Mouse (Mus musculus) adrenal gland, postnatal 10 days (tissue): ENCODE data around the gene Sco2. TPM values are rescaled to one million over a fixed set of nuclear protein-coding genes. Genes with fewer than 3 reads are reported as not detected.

Experiments used
- DNase-seq: peaks from one replicate; pipeline ENCODE4 v3.0.0; 2021; ENCODE audit warnings: mixed read lengths
- total RNA-seq, 2 experiments: library from RNA; stranded (reverse); gene quantifications; 2 replicates each; pipeline ENCODE4 v1.2.3; 2021

Gene Sco2
- total RNA-seq, 2 experiments from 2014 or later: 34.7 to 43.7 TPM

DNA sequence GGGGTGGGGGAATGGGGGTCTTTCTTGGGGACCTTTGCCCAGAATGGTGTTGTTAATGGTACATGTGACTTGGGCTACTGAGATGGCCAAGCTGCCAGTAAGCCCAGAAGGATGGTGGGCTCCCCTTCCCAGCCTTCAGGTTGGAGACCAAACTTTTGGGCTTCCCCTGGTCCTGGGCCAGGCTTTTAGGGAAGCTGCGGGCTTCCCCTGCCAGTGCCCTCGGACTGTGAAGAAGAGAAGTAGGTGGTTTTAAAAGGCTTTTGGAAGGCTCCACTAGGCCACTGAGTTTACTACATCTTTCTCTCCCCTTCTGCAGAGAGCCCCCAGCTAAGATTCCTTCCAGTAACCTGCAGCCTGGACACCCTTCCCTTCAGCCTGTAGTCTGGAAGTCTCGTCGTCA, 50.0 kb downstream of the Sco2 start:
- no peak for DNase-seq

DNA sequence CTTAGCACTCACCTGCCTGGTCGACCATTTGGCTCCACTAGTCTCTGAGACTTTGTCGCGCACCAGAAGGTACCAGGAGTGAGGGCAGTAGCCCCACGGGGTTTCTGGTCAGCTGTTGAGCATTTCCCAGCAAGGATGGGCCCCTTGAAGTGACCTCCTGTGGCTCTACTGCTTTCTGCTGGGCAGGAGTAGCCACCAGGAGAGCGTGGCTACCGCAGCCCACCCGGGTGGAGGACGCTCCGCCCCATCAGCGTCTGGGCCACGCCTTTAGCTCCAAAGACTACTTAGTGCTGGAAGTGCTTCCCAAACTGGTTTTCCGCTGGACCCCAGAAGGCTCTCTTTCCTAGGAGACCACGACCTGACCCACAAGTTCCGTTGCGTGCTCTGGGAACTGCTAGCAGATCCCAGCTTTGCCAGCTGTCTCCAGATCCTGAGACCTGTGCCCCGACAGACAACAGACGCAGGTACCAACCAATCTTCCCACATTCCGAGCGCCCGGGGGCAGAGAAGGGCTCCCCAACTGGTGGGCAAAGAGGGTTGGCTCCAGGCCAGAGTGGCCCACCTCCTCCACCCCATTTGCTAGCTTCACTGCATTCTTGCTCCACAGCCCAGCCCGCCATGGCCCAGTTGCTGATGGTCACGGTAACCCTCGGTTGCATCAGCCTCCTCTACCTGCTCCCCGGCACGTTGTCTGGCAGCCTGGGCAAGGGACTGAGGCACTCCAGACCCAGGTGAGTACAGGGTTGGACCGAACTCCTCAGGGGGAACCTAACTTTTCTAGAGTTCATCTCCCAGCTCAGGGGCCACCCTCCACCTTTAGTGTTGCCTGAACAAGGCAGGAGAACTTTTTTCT, 50.8 kb downstream of the Sco2 start, which contains the start of gene Adm2:
Gene Adm2 (plus strand): TSS at position 51 of the 853 bp plus-strand sequence.
- no peak for DNase-seq

Other genes with a start within 250 kb of the Sco2 start
- gene Hdac10, start 245.1 kb downstream of the Sco2 start, total RNA-seq: 10 to 100 TPM; 10.5 to 17.8 TPM
- 10 to 100 TPM; 10.1 to 19.3 TPM for gene Mapk12, start 233.1 kb downstream of the Sco2 start, total RNA-seq
- 1 to 10 TPM; 5.1 to 7.3 TPM for gene Mapk11, start 224.2 kb downstream of the Sco2 start, total RNA-seq
- 100 to 1,000 TPM in 1 of 2 experiments, 10 to 100 TPM in 1; 96.8 to 105 TPM for gene Plxnb2, start 193.1 kb downstream of the Sco2 start, total RNA-seq
- 1 to 10 TPM; 4.7 to 7.4 TPM for gene Dennd6b, start 177.3 kb downstream of the Sco2 start, total RNA-seq
- gene Ppp6r2, start 162.3 kb downstream of the Sco2 start, total RNA-seq: 10 to 100 TPM; 41.8 to 52.0 TPM
- 10 to 100 TPM; 80.3 to 85.7 TPM for gene Sbf1, start 58.5 kb downstream of the Sco2 start, total RNA-seq
- gene Adm2, start 51.1 kb downstream of the Sco2 start, total RNA-seq: not detected
- gene Miox, start 39.4 kb downstream of the Sco2 start, total RNA-seq: 1 to 10 TPM; 1.8 to 3.3 TPM
- gene Lmf2, start 18.2 kb downstream of the Sco2 start, total RNA-seq: 10 to 100 TPM; 38.6 to 41.9 TPM
- gene Ncaph2, start 18.1 kb downstream of the Sco2 start, total RNA-seq: 100 to 1,000 TPM in 1 of 2 experiments, 10 to 100 TPM in 1; 89.2 to 103 TPM
- gene Tymp, start 3.2 kb upstream of the Sco2 start, total RNA-seq: 1 to 10 TPM; 3.4 to 9.8 TPM
- 1 to 10 TPM; 1.4 to 1.5 TPM for gene Odf3b, start 5.4 kb upstream of the Sco2 start, total RNA-seq
- under 1 TPM in 1 of 2 experiments, not detected in 1; 0.06 TPM for gene Klhdc7b, start 11.1 kb upstream of the Sco2 start, total RNA-seq
- gene Syce3, start 36.7 kb upstream of the Sco2 start, total RNA-seq: not detected
- 100 to 1,000 TPM; 554 to 660 TPM for gene Cpt1b, start 52.0 kb upstream of the Sco2 start, total RNA-seq
- 1 to 10 TPM; 2.5 to 3.5 TPM for gene C730034F03Rik, start 55.7 kb upstream of the Sco2 start, total RNA-seq
- 1 to 10 TPM; 5.6 to 9.2 TPM for gene Gm44502, start 55.9 kb upstream of the Sco2 start, total RNA-seq
- 100 to 1,000 TPM; 106 to 128 TPM for gene Chkb, start 56.1 kb upstream of the Sco2 start, total RNA-seq
- gene Mapk8ip2, start 80.1 kb upstream of the Sco2 start, total RNA-seq: 10 to 100 TPM in 1 of 2 experiments, 1 to 10 TPM in 1; 6.9 to 12.7 TPM
- gene Arsa, start 103.6 kb upstream of the Sco2 start, total RNA-seq: 10 to 100 TPM; 26.6 to 29.5 TPM
- gene Shank3, start 125.8 kb upstream of the Sco2 start, total RNA-seq: 10 to 100 TPM; 54.1 to 67.5 TPM
- gene Acr, start 194.5 kb upstream of the Sco2 start, total RNA-seq: under 1 TPM; 0.45 to 0.76 TPM
- gene Rabl2, start 218.1 kb upstream of the Sco2 start, total RNA-seq: 10 to 100 TPM in 1 of 2 experiments, 1 to 10 TPM in 1; 9.2 to 11.1 TPM